Comparison of ENCODE assay signal across 27 mouse cellular contexts in genomic region chr9:70919271-70919670, GRCm38 (mm10). TPM values are rescaled to one million over a fixed set of nuclear protein-coding genes. Genes with fewer than 3 reads are reported as not detected.
DNase-seq lines count a peak whose midpoint lies in the region; ATAC-seq and TF ChIP-seq lines count a peak whose summit lies in the region.
"Had no signal": no experiment of that assay in that cellular context is flagged by ENCODE, and none has a peak within 500 bp of the region (broad histone marks: within the 10 kb centered on the region; RNA-seq: fewer than 3 reads in every experiment).

No protein-coding gene starts in this region.

- ATAC-seq in hindbrain, postnatal 0 days = 0 out of 2 replicates have a peak, but pooled peaks have one; percentile 15
- no peak for ATAC-seq in hindbrain, embryonic 14.5 days (ENCODE audit: low FRiP score)
- no peak for ATAC-seq in liver, embryonic 13.5 days (ENCODE audit: low read depth)
- no peak for ATAC-seq in liver, postnatal 0 days
- no peak for ATAC-seq in liver, embryonic 15.5 days (ENCODE audit: insufficient read depth)
- no peak for ATAC-seq in neural tube, embryonic 14.5 days (ENCODE audit: low read depth)
- ATAC-seq: CD4-positive, CD25-positive, alpha-beta regulatory T cell, adult 4 months; forebrain, embryonic 15.5 days; hindbrain, embryonic 16.5 days had no signal

- H3K4me2 ChIP-seq in hindbrain, postnatal 0 days (ENCODE audit: low read depth, low read length) = no peak overlapping the region
- no peak overlapping the region for H3K4me2 ChIP-seq in hindbrain, embryonic 14.5 days (replicated peaks)
- H3K4me2 ChIP-seq in liver, embryonic 13.5 days = no peak overlapping the region
- H3K4me2 ChIP-seq in liver, postnatal 0 days (ENCODE audit: low read depth, low read length) = no peak overlapping the region
- no peak overlapping the region for H3K4me2 ChIP-seq in liver, embryonic 15.5 days
- H3K4me2 ChIP-seq in neural tube, embryonic 14.5 days (ENCODE audit: low read depth, low read length) = no peak overlapping the region
- H3K4me2 ChIP-seq: forebrain, embryonic 12.5 days; forebrain, embryonic 15.5 days; heart, embryonic 11.5 days; hindbrain, embryonic 12.5 days had no signal

- no peak overlapping the region for H3K4me3 ChIP-seq in hindbrain, postnatal 0 days (ENCODE audit: low read length)
- no peak overlapping the region for H3K4me3 ChIP-seq in hindbrain, embryonic 14.5 days (replicated peaks; ENCODE audit: low read length)
- H3K4me3 ChIP-seq in liver, embryonic 13.5 days (replicated peaks) = no peak overlapping the region
- H3K4me3 ChIP-seq in liver, postnatal 0 days (ENCODE audit: low read depth, low read length) = no peak overlapping the region
- H3K4me3 ChIP-seq in liver, embryonic 15.5 days (replicated peaks) = no peak overlapping the region
- H3K4me3 ChIP-seq in neural tube, embryonic 14.5 days (ENCODE audit: low read depth, low read length) = no peak overlapping the region
- H3K4me3 ChIP-seq: erythroblast, embryonic 14.5 days; forebrain, embryonic 12.5 days; forebrain, embryonic 15.5 days; hindbrain, embryonic 12.5 days had no signal

- no peak for DNase-seq in hindbrain, postnatal 0 days (ENCODE audit: low spot score)
- DNase-seq in hindbrain, embryonic 14.5 days (ENCODE audit: low spot score) = no peak
- DNase-seq in liver, embryonic 13.5 days = no peak
- DNase-seq in liver, postnatal 0 days = no peak
- DNase-seq in kidney, postnatal 14 days = no peak
- no peak for DNase-seq in kidney, adult 8-10 months
- DNase-seq: adrenal gland, adult 2 months; adrenal gland, postnatal 14 days; cerebellum, adult 11 months; cerebellum, adult 2 months; cerebellum, adult 9-11 months; cerebellum, postnatal 36 days; embryo, embryonic 11 days; gastrocnemius, postnatal 25 days had no signal

- H3K27ac ChIP-seq in hindbrain, postnatal 0 days = no peak overlapping the region
- no peak overlapping the region for H3K27ac ChIP-seq in hindbrain, embryonic 14.5 days
- H3K27ac ChIP-seq in liver, embryonic 13.5 days = peak overlapping the region; percentile 97
- no peak overlapping the region for H3K27ac ChIP-seq in liver, postnatal 0 days (ENCODE audit: low read depth)
- H3K27ac ChIP-seq in liver, embryonic 15.5 days (replicated peaks) = peak overlapping the region; percentile 54
- H3K27ac ChIP-seq in neural tube, embryonic 14.5 days (ENCODE audit: low read depth, low read length) = peak overlapping the region; percentile 65
- H3K27ac ChIP-seq: forebrain, embryonic 12.5 days; forebrain, embryonic 15.5 days; hindbrain, embryonic 12.5 days had no signal

- H3K36me3 ChIP-seq in hindbrain, postnatal 0 days (ENCODE audit: insufficient read depth, low read length) = no peaks in the 10 kb centered on the region
- H3K36me3 ChIP-seq in hindbrain, embryonic 14.5 days (replicated peaks; ENCODE audit: control insufficient read depth, insufficient read depth) = no peaks in the 10 kb centered on the region
- no peaks in the 10 kb centered on the region for H3K36me3 ChIP-seq in liver, embryonic 13.5 days
- no peaks in the 10 kb centered on the region for H3K36me3 ChIP-seq in liver, postnatal 0 days (replicated peaks; ENCODE audit: insufficient read depth, low read length)
- H3K36me3 ChIP-seq in liver, embryonic 15.5 days (replicated peaks) = no peaks in the 10 kb centered on the region
- no peaks in the 10 kb centered on the region for H3K36me3 ChIP-seq in neural tube, embryonic 14.5 days (ENCODE audit: control insufficient read depth, insufficient read depth, low read length)
- H3K36me3 ChIP-seq: forebrain, embryonic 12.5 days; forebrain, embryonic 15.5 days; hindbrain, embryonic 12.5 days had no signal

- TF ChIP-seq CTCF in hindbrain, postnatal 0 days (IDR thresholded peaks at IDR 0.05; ENCODE audit: low read depth) = no peak
- no peak for TF ChIP-seq CTCF in liver, postnatal 0 days (IDR thresholded peaks at IDR 0.05; ENCODE audit: low read depth)

- 86% methylated on average over 3 of the region's 3 CpGs for WGBS in hindbrain, postnatal 0 days
- 89% methylated on average over 3 of the region's 3 CpGs for WGBS in hindbrain, embryonic 14.5 days
- 82% methylated on average over 3 of the region's 3 CpGs for WGBS in liver, embryonic 13.5 days (ENCODE audit: insufficient replicate concordance)
- WGBS in liver, postnatal 0 days (ENCODE audit: insufficient replicate concordance) = 78% methylated on average over 3 of the region's 3 CpGs
- WGBS in liver, embryonic 15.5 days (ENCODE audit: insufficient replicate concordance) = 87% methylated on average over 3 of the region's 3 CpGs
- 84% methylated on average over 3 of the region's 3 CpGs for WGBS in neural tube, embryonic 14.5 days

- H3K27me3 ChIP-seq in hindbrain, postnatal 0 days (ENCODE audit: insufficient read depth, low read length) = no peaks in the 10 kb centered on the region
- no peaks in the 10 kb centered on the region for H3K27me3 ChIP-seq in hindbrain, embryonic 14.5 days (ENCODE audit: control insufficient read depth, insufficient read depth, low read length)
- H3K27me3 ChIP-seq in liver, embryonic 13.5 days = no peaks in the 10 kb centered on the region
- H3K27me3 ChIP-seq in liver, postnatal 0 days (ENCODE audit: insufficient read depth, low read length) = no peaks in the 10 kb centered on the region
- H3K27me3 ChIP-seq in liver, embryonic 15.5 days = no peaks in the 10 kb centered on the region
- no peaks in the 10 kb centered on the region for H3K27me3 ChIP-seq in neural tube, embryonic 14.5 days (ENCODE audit: control insufficient read depth, insufficient read depth, low read length)
- H3K27me3 ChIP-seq: forebrain, embryonic 12.5 days; forebrain, embryonic 15.5 days; hindbrain, embryonic 12.5 days had no signal

- no peak for TF ChIP-seq EP300 in liver, postnatal 0 days (IDR thresholded peaks at IDR 0.05; ENCODE audit: low read depth)

- H3K4me1 ChIP-seq in hindbrain, postnatal 0 days (ENCODE audit: insufficient read depth, low read length) = peaks cover 8% of the 10 kb centered on the region; the same call in 1 of the 2 replicates
- peaks cover 5% of the 10 kb centered on the region for H3K4me1 ChIP-seq in hindbrain, embryonic 14.5 days (replicated peaks; ENCODE audit: control insufficient read depth, insufficient read depth, low read length)
- peaks cover 100% of the 10 kb centered on the region for H3K4me1 ChIP-seq in liver, embryonic 13.5 days (replicated peaks)
- H3K4me1 ChIP-seq in liver, postnatal 0 days (ENCODE audit: insufficient read depth) = peaks cover 77% of the 10 kb centered on the region
- peaks cover 94% of the 10 kb centered on the region for H3K4me1 ChIP-seq in liver, embryonic 15.5 days (replicated peaks)
- H3K4me1 ChIP-seq in neural tube, embryonic 14.5 days (ENCODE audit: control insufficient read depth, insufficient read depth, low read length) = peaks cover 3% of the 10 kb centered on the region

- H3K9me3 ChIP-seq in hindbrain, postnatal 0 days (ENCODE audit: low read length) = no peaks in the 10 kb centered on the region
- no peaks in the 10 kb centered on the region for H3K9me3 ChIP-seq in hindbrain, embryonic 14.5 days (ENCODE audit: control insufficient read depth, low read length)
- H3K9me3 ChIP-seq in liver, embryonic 13.5 days (replicated peaks) = no peaks in the 10 kb centered on the region
- H3K9me3 ChIP-seq in liver, postnatal 0 days (ENCODE audit: low read length) = no peaks in the 10 kb centered on the region
- H3K9me3 ChIP-seq in liver, embryonic 15.5 days (replicated peaks) = no peaks in the 10 kb centered on the region
- no peaks in the 10 kb centered on the region for H3K9me3 ChIP-seq in neural tube, embryonic 14.5 days (ENCODE audit: control insufficient read depth, low read length)
- H3K9me3 ChIP-seq: forebrain, embryonic 12.5 days; forebrain, embryonic 15.5 days; hindbrain, embryonic 12.5 days had no signal

- no peak overlapping the region for H3K9ac ChIP-seq in hindbrain, postnatal 0 days (replicated peaks; ENCODE audit: low read length)
- H3K9ac ChIP-seq in hindbrain, embryonic 14.5 days = no peak overlapping the region
- 0 out of 2 replicates have a peak overlapping the region, but pooled peaks have one; percentile 14 for H3K9ac ChIP-seq in liver, embryonic 13.5 days
- H3K9ac ChIP-seq in liver, postnatal 0 days (replicated peaks) = no peak overlapping the region
- no peak overlapping the region for H3K9ac ChIP-seq in liver, embryonic 15.5 days
- H3K9ac ChIP-seq in neural tube, embryonic 14.5 days (replicated peaks; ENCODE audit: low read depth, low read length) = no peak overlapping the region
- H3K9ac ChIP-seq: forebrain, embryonic 12.5 days; forebrain, embryonic 15.5 days; hindbrain, embryonic 12.5 days had no signal

RNA-seq across cellular contexts. Expression of gene Lipc, which starts 32.8 kb away (rescaled TPM):
- not detected in 2 replicates for total RNA-seq in hindbrain, postnatal 0 days (2014; rRNA removed)
- polyA plus RNA-seq in hindbrain, postnatal 0 days (2015; fragmentation: Nextera tagmentation; extraction: Ambion mirVana) = 0.10 and 0.19 TPM in 2 replicates
- polyA plus RNA-seq in hindbrain, embryonic 14.5 days (2014; fragmentation: Nextera tagmentation; extraction: Ambion mirVana) = 0.11 and 0.12 TPM in 2 replicates
- polyA plus RNA-seq in liver, embryonic 13.5 days (2015; fragmentation: Nextera tagmentation; extraction: Ambion mirVana) = 19.7 and 24.6 TPM in 2 replicates
- 104 and 108 TPM in 2 replicates for polyA plus RNA-seq in liver, postnatal 0 days (2015; fragmentation: Nextera tagmentation; extraction: Ambion mirVana)
- polyA plus RNA-seq in liver, embryonic 15.5 days (2015; fragmentation: Nextera tagmentation; extraction: Ambion mirVana) = 39.5 and 43.3 TPM in 2 replicates
- polyA plus RNA-seq in neural tube, embryonic 14.5 days (2014; fragmentation: Nextera tagmentation; extraction: Ambion mirVana) = 0.15 TPM in 2 replicates
- total RNA-seq: gastrocnemius, adult 8-10 months; gastrocnemius, postnatal 25 days; MEL had no signal
- polyA plus RNA-seq: C2C12; CD4-positive, CD25-positive, alpha-beta regulatory T cell, adult 4 months; embryonic facial prominence, embryonic 11.5 days; forebrain, embryonic 12.5 days; forebrain, embryonic 15.5 days had no signal

Comparison
In these comparisons a context has a peak if more than half of its experiments do, and no peak if none do; other contexts are left out.
1. H3K27ac ChIP-seq: peak in liver, embryonic 13.5 days (single experiment), liver, embryonic 15.5 days (single experiment) and neural tube, embryonic 14.5 days (single experiment); none in hindbrain, postnatal 0 days (single experiment), hindbrain, embryonic 14.5 days (single experiment) and liver, postnatal 0 days (single experiment).
2. RNA of gene Lipc, which starts 32.8 kb away (polyA plus RNA-seq): 104 to 108 TPM in liver, postnatal 0 days, 39.5 to 43.3 TPM in liver, embryonic 15.5 days and 19.7 to 24.6 TPM in liver, embryonic 13.5 days; 0.10 to 0.19 TPM in hindbrain, postnatal 0 days, 0.15 TPM in neural tube, embryonic 14.5 days and 0.11 to 0.12 TPM in hindbrain, embryonic 14.5 days; every median in the first group is over 10 times any median in the second.